Mouse (Mus musculus): Measurements from ENCODE around the gene B4galnt2. TPM values are rescaled to one million over a fixed set of nuclear protein-coding genes. Genes with fewer than 3 reads are reported as not detected.

Gene B4galnt2
- total and polyA plus RNA-seq, 2 experiments from 2014 or later = not detected

- Histone ChIP-seq H3K36me3 (ENCODE audit: insufficient read depth, low read length) (no peaks in the 10 kb centered on the region), H3K27ac (no peak overlapping the region), H3K4me2 (ENCODE audit: low read depth, low read length) (no peak overlapping the region), H3K9me3 (ENCODE audit: low read length) (no peaks in the 10 kb centered on the region; the same call in 1 of the 2 replicates), H3K4me1 (ENCODE audit: insufficient read depth, low read length) (no peaks in the 10 kb centered on the region), H3K9ac (replicated peaks; ENCODE audit: low read length) (no peak overlapping the region), H3K4me3 (ENCODE audit: low read length) (no peak overlapping the region), H3K27me3 (ENCODE audit: insufficient read depth, low read length) (peaks cover 13% of the 10 kb centered on the region)
- WGBS = 65% methylated on average over 12 of the region's 12 CpGs
- ATAC-seq (no peak), DNase-seq (ENCODE audit: low spot score) (no peak)
- no peak for TF ChIP-seq CTCF (IDR thresholded peaks at IDR 0.05; ENCODE audit: low read depth)
Observed at GRCm38 (mm10) chr11:95921991-95922621, 7.4 kb upstream of the B4galnt2 start.

GRCm38 (mm10) chr11:95916426-95916825 lies 1.7 kb upstream of the B4galnt2 start:
- ATAC-seq (no peak), DNase-seq (ENCODE audit: low spot score) (no peak)
- Histone ChIP-seq H3K27me3 (ENCODE audit: insufficient read depth, low read length) (peaks cover 48% of the 10 kb centered on the region), H3K4me1 (ENCODE audit: insufficient read depth, low read length) (peaks cover 3% of the 10 kb centered on the region; the same call in 1 of the 2 replicates), H3K4me3 (ENCODE audit: low read length) (no peak overlapping the region), H3K27ac (no peak overlapping the region), H3K9ac (replicated peaks; ENCODE audit: low read length) (no peak overlapping the region), H3K36me3 (ENCODE audit: insufficient read depth, low read length) (no peaks in the 10 kb centered on the region), H3K9me3 (ENCODE audit: low read length) (no peaks in the 10 kb centered on the region), H3K4me2 (ENCODE audit: low read depth, low read length) (no peak overlapping the region)
- WGBS = 5% methylated on average over 5 of the region's 5 CpGs
- TF ChIP-seq CTCF (IDR thresholded peaks at IDR 0.05; ENCODE audit: low read depth) = no peak

- DNase-seq (ENCODE audit: low spot score) (no peak), ATAC-seq (no peak)
- no peak overlapping the region for H3K27ac ChIP-seq
- no peak for TF ChIP-seq CTCF (IDR thresholded peaks at IDR 0.05; ENCODE audit: low read depth)
- 2% methylated on average over 28 of the region's 28 CpGs for WGBS
- no peaks in the 10 kb centered on the region for H3K36me3 ChIP-seq (ENCODE audit: insufficient read depth, low read length)
- H3K9me3 ChIP-seq (ENCODE audit: low read length) = no peaks in the 10 kb centered on the region
- peaks cover 3% of the 10 kb centered on the region; the same call in 1 of the 2 replicates for H3K4me1 ChIP-seq (ENCODE audit: insufficient read depth, low read length)
- peaks cover 55% of the 10 kb centered on the region for H3K27me3 ChIP-seq (ENCODE audit: insufficient read depth, low read length)
- 0 out of 2 replicates have a peak overlapping the region, but pooled peaks have one; percentile 2 for H3K4me3 ChIP-seq (ENCODE audit: low read length)
- peak overlapping the region; percentile 14 for H3K4me2 ChIP-seq (ENCODE audit: low read depth, low read length)
- H3K9ac ChIP-seq (replicated peaks; ENCODE audit: low read length) = no peak overlapping the region
Observed at GRCm38 (mm10) chr11:95915006-95915710, 467 bp upstream of the B4galnt2 start.

- no peak overlapping the region for H3K9ac ChIP-seq (replicated peaks; ENCODE audit: low read length)
- no peaks in the 10 kb centered on the region for H3K36me3 ChIP-seq (ENCODE audit: insufficient read depth, low read length)
- WGBS = 4% methylated on average over 14 of the region's 14 CpGs
- no peak overlapping the region for H3K27ac ChIP-seq
- H3K4me1 ChIP-seq (ENCODE audit: insufficient read depth, low read length) = peaks cover 3% of the 10 kb centered on the region; the same call in 1 of the 2 replicates
- H3K4me3 ChIP-seq (ENCODE audit: low read length) = no peak overlapping the region
- H3K9me3 ChIP-seq (ENCODE audit: low read length) = no peaks in the 10 kb centered on the region
- DNase-seq (ENCODE audit: low spot score) = no peak
- H3K27me3 ChIP-seq (ENCODE audit: insufficient read depth, low read length) = peaks cover 55% of the 10 kb centered on the region
- ATAC-seq = no peak
- H3K4me2 ChIP-seq (ENCODE audit: low read depth, low read length) = 0 out of 2 replicates have a peak overlapping the region, but pooled peaks have one; percentile 14
- no peak for TF ChIP-seq CTCF (IDR thresholded peaks at IDR 0.05; ENCODE audit: low read depth)
Observed at GRCm38 (mm10) chr11:95913959-95914566, 628 bp downstream of the B4galnt2 start.

- H3K27ac ChIP-seq = no peak overlapping the region
- DNase-seq (ENCODE audit: low spot score) (no peak), ATAC-seq (no peak)
- H3K4me2 ChIP-seq (ENCODE audit: low read depth, low read length) = no peak overlapping the region
- peaks cover 3% of the 10 kb centered on the region; the same call in 1 of the 2 replicates for H3K4me1 ChIP-seq (ENCODE audit: insufficient read depth, low read length)
- no peaks in the 10 kb centered on the region for H3K9me3 ChIP-seq (ENCODE audit: low read length)
- no peak overlapping the region for H3K9ac ChIP-seq (replicated peaks; ENCODE audit: low read length)
- no peaks in the 10 kb centered on the region for H3K36me3 ChIP-seq (ENCODE audit: insufficient read depth, low read length)
- H3K27me3 ChIP-seq (ENCODE audit: insufficient read depth, low read length) = peaks cover 45% of the 10 kb centered on the region
- no peak for TF ChIP-seq CTCF (IDR thresholded peaks at IDR 0.05; ENCODE audit: low read depth)
- H3K4me3 ChIP-seq (ENCODE audit: low read length) = no peak overlapping the region
- 22% methylated on average over 7 of the region's 7 CpGs for WGBS
Observed at GRCm38 (mm10) chr11:95911579-95911978, 3.1 kb downstream of the B4galnt2 start.

- H3K4me2 ChIP-seq (ENCODE audit: low read depth, low read length) = no peak overlapping the region
- no peak overlapping the region for H3K9ac ChIP-seq (replicated peaks; ENCODE audit: low read length)
- H3K36me3 ChIP-seq (ENCODE audit: insufficient read depth, low read length) = no peaks in the 10 kb centered on the region
- H3K27me3 ChIP-seq (ENCODE audit: insufficient read depth, low read length) = peaks cover 19% of the 10 kb centered on the region
- no peak for DNase-seq (ENCODE audit: low spot score)
- no peaks in the 10 kb centered on the region for H3K4me1 ChIP-seq (ENCODE audit: insufficient read depth, low read length)
- WGBS = 84% methylated on average over 5 of the region's 5 CpGs
- no peak overlapping the region for H3K4me3 ChIP-seq (ENCODE audit: low read length)
- no peak for TF ChIP-seq CTCF (IDR thresholded peaks at IDR 0.05; ENCODE audit: low read depth)
- no peak for ATAC-seq
- no peak overlapping the region for H3K27ac ChIP-seq
- H3K9me3 ChIP-seq (ENCODE audit: low read length) = no peaks in the 10 kb centered on the region
Observed at GRCm38 (mm10) chr11:95907805-95908524, 6.7 kb downstream of the B4galnt2 start.

Measured in hindbrain, postnatal 0 days (tissue).